Mouse (Mus musculus) hindlimb bud, embryonic 11.5 days (tissue): Measurements from ENCODE around the gene Rab11b.
A peak's percentile ranks its signal among the peaks of the same experiment; 100 is the strongest.

Source experiments
- DNase-seq: peaks from one replicate; pipeline ENCODE4 v3.0.0-alpha.2; 2012; ENCODE audit warnings: low read depth, low spot score; ENCODE audit errors: extremely low spot score

The Rab11b gene

DNA sequence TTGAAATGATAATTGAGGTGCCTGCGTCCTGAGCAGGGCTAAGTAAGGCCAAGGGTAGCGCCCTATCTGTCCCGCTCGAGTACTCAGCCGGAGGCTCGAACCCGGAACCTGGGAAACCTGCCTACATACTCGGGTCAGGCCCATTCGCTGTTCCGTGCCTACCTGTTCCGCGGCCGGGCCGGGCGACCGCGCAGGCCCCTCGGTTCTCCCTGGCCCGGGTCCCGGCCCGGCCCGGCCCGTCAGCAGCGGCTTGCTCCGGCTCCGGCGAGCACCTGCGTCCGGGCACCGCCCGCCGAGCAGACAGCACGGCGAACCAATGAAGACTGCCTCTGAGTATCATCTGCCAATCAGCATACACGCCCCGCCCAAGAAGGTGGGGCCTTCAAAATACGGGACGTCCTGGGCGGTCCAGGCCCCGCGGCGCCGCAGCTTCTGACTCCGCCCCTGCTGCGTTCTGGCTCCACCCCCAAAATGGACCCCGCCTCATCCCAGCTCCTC lies 41.9 kb downstream of the Rab11b start, which contains the start of gene March2:
March2 (minus strand) TSS at position 287 of the 498 bp plus-strand sequence.
- peak; percentile 76 for DNase-seq

DNA sequence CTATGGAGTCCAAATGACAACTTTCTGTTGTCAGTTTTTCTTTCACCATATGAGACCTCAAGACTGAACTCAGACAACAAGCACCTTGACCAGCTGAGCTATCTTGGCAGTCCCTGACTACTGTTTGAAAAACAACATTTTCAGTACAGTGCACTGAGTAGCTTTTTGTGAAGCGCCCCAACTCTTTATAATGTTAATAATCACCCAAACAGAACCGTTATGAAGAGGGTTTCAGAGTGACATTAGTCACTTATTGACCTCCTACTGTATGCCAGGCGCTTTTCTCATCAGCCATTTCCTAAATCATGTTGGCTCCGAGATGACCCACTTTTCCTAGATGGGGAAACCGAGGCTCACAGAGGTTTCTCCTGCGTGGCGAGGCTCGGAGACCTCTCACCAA lies 42.3 kb downstream of the Rab11b start:
- DNase-seq: no peak

DNA sequence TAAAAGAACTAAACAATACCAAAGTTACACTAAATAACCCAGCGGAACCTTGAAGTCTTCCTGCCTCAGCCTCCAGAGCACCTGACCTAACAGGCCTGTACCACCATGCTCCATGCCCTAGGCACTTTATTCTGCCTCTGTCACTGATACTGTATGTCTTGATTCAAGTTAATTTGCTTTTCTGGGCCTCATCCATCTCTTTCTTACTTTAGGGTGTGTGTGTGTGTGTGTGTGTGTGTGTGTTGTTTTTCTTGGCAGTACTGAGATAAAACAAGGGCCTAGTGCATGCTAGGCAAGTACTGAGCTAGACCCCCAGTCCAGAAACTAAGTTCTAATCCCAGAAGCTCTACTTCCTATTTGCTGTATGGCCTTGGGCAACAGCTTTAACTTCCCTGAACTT lies 43.1 kb downstream of the Rab11b start:
- no peak for DNase-seq

DNA sequence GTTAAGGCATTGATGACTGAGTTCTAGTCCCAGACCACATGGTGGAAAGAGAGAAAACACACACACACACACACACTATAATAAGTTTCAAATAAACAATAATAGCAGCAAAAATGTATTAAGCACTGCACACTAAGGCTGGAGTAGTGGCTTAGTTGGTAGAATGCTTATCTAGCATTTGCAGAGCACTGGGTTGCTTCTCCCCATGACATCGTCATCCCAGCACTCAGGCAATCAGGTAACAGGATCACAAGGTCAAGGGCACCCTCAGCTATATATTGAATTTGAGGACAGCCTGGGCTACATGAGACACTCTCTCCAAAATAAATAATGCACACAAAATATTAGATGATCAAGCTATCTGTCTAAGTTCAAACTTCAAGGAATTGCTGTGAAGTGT lies 45.6 kb downstream of the Rab11b start:
- DNase-seq: no peak

DNA sequence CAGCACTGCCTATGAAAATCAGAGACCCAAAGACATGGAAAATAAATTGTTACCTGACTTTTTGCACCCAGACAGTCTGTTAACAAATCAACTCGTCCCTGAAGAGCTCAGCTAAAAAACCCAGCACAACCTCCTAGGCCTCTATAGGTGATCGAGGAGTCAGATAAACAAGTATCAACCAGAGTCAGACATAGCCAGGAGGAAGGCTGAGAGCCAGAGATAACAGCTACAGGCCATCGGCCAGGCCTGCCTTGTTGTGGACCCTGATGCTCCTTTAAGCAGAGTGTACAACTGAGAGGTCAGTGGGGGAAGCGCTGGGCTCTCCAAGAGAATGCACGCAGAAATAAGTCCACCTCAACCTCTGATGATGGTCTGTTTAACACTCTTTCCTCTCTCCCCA lies 47.1 kb downstream of the Rab11b start:
- no peak for DNase-seq

DNA sequence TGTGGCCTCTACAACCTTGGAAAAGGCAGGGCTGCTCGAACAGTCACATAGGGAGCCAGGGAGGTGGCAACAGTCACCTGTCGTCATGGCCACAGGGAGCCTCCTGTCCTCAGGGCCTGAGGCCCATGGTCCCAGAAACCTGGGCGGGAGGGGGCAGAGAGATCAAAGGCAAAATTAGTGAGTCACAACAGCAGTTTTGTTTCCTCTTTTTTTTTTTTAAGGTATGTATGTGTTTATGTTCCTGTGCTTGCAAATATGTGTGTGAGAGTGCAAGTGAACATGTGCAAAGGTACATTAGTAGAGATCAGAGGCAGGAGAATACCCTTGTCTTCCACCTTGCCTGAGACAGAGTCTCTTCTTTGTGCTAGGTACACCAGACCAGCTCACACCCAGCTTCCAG lies 50.5 kb downstream of the Rab11b start:
- DNase-seq: no peak

DNA sequence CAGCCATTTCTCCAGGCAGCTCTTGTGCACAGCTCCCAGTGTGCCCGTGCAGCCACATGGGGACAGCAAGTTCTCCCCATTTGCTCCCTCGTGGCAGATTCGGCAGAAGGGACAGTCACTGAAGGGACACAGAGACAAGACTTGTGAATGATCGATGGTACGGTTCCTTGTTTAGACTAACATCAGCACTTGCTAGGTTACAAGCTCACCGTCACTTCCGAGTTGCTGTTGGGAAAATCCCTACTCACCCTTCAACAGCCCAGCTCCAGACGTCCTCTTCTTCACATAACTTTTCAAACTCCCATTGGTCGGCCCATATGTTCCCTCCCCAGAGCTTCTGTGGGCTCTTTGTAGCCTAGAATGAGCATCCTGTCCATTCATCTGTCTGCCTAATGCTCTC lies 57.2 kb downstream of the Rab11b start:
- DNase-seq: no peak

DNA sequence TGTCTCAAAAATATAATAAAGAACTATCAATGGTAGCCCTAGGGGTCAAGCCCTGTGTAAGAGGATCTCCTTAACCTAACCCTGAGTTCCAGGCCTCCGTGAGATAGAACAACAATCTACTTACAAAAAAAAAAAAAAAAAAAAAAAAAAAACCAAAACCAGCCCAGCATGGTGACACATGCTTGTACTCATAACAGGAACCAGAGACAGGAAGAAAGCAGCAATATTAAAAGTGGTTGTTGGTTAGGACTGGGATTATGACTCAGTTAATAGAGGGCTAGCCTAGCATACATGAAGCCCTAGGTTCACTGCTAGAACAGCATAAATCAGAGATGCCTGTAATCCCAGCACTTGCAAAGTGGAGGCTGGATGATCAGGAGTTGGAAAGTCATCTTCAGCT lies 58.2 kb downstream of the Rab11b start:
- DNase-seq: no peak

DNA sequence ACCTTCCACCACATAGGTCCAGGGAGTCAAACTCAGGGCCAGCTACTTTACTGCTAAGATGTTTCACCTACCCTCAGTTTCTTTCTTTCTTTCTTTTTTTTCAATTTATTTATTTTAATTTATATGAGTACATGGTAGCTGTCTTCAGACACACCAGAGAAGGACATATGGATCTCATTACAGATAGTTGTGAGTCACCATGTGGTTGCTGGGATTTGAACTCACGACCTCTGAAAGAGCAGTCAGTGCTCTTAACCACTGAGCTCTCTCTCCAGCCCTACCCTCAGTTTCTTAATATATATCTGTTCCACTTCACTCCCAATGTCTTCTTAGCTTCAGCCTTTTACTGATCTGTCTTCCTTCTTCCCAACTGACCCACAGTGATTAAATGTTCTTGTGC lies 64.9 kb downstream of the Rab11b start:
- DNase-seq: no peak
